Mouse (Mus musculus) CH12.LX (cell line): ENCODE results near the gene Spn. TPM values are rescaled to one million over a fixed set of nuclear protein-coding genes. Genes with fewer than 3 reads are reported as not detected.

ENCODE experiments used
- DNase-seq: peaks from one replicate; pipeline ENCODE4 v3.0.0-alpha.2; 2013; ENCODE audit errors: extremely low read depth
- H3K27ac ChIP-seq: 2 replicates; pipeline ENCODE4 v1.5.1; 2012; ENCODE audit warnings: low read depth, mild to moderate bottlenecking, control low read depth, moderate library complexity; ENCODE audit not compliant: insufficient read depth
- H3K27me3 ChIP-seq: replicated peaks from 2 replicates; pipeline ENCODE3; 2012; ENCODE audit warnings: inconsistent platforms
- H3K36me3 ChIP-seq, 2 experiments: replicated peaks in 1 of 2; 2 replicates each; pipeline versions ENCODE3 to v1.6.1; 2012; ENCODE audit warnings: inconsistent platforms in 1 of 2, low read length in 1 of 2, mild to moderate bottlenecking in 1 of 2, mixed read lengths in 1 of 2, moderate library complexity in 1 of 2; ENCODE audit not compliant: control insufficient read depth in 1 of 2, insufficient read depth in 1 of 2
- H3K4me1 ChIP-seq, 2 experiments: 2 replicates each; pipeline ENCODE4 v1.6.1; 2012; ENCODE audit warnings: inconsistent platforms in 1 of 2, moderate library complexity in 1 of 2; ENCODE audit not compliant: insufficient read depth in 2 of 2, control insufficient read depth in 1 of 2
- H3K4me2 ChIP-seq: 2 replicates; pipeline ENCODE4 v1.6.1; 2012; ENCODE audit warnings: low read depth, mild to moderate bottlenecking, control low read depth; ENCODE audit not compliant: poor library complexity, insufficient read depth, severe bottlenecking
- H3K4me3 ChIP-seq, 3 experiments: fragments of 150-350 bp in 1 of 3; sonication (generic) in 1 of 3; replicated peaks in 1 of 3; 2 replicates each; pipeline versions ENCODE3 to v1.5.1; 2011 to 2012; ENCODE audit warnings: low read depth in 2 of 3, low read length in 2 of 3, mild to moderate bottlenecking in 2 of 3, moderate library complexity in 2 of 3, control low read depth in 1 of 3, improper control_type of control experiment in 1 of 3, inconsistent platforms in 1 of 3, mixed read lengths in 1 of 3; ENCODE audit not compliant: poor library complexity in 1 of 3
- H3K79me2 ChIP-seq: replicated peaks from 2 replicates; pipeline ENCODE4 v1.6.1; 2012; ENCODE audit warnings: mild to moderate bottlenecking, moderate library complexity; ENCODE audit not compliant: control insufficient read depth, poor library complexity, insufficient read depth, severe bottlenecking; ENCODE audit errors: extremely low read depth
- H3K9ac ChIP-seq: 2 replicates; pipeline ENCODE4 v1.6.1; 2012; ENCODE audit warnings: low read depth, mild to moderate bottlenecking, control low read depth, moderate library complexity; ENCODE audit not compliant: insufficient read depth
- H3K9me3 ChIP-seq: replicated peaks from 2 replicates; pipeline ENCODE3; 2012; ENCODE audit warnings: low read length, inconsistent platforms, mixed read lengths
- BHLHE40 ChIP-seq: IDR thresholded peaks from 2 replicates; pipeline ENCODE4 v1.6.1; 2011; ENCODE audit warnings: mild to moderate bottlenecking, low read depth, low read length, improper control_type of control experiment
- CHD1 ChIP-seq: IDR thresholded peaks from 2 replicates; pipeline ENCODE4 v1.6.1; 2012; ENCODE audit warnings: low read depth, low read length, improper control_type of control experiment, inconsistent platforms
- CTCF ChIP-seq, 2 experiments: IDR thresholded peaks in 1 of 2; conservative IDR thresholded peaks in 1 of 2; 2 replicates each; pipeline ENCODE4 v1.5.1; 2011 to 2012; ENCODE audit warnings: low read depth in 2 of 2, low read length in 2 of 2, improper control_type of control experiment in 1 of 2, inconsistent platforms in 1 of 2, mild to moderate bottlenecking in 1 of 2, moderate library complexity in 1 of 2
- ELF1 ChIP-seq: IDR thresholded peaks from 2 replicates; pipeline ENCODE4 v1.6.1; 2014; ENCODE audit warnings: low read depth, mild to moderate bottlenecking, inconsistent platforms, low read length, improper control_type of control experiment
- IRF4 ChIP-seq: IDR thresholded peaks from 2 replicates; pipeline ENCODE4 v1.6.1; 2014; ENCODE audit warnings: low read depth, mild to moderate bottlenecking, inconsistent platforms, low read length, improper control_type of control experiment
- JUND ChIP-seq: conservative IDR thresholded peaks from 2 replicates; pipeline ENCODE4 v1.6.1; 2011; ENCODE audit warnings: low read depth, low read length, improper control_type of control experiment
- KAT2A ChIP-seq: IDR thresholded peaks from 2 replicates; pipeline ENCODE4 v1.6.1; 2012; ENCODE audit warnings: low read length, improper control_type of control experiment, inconsistent platforms; ENCODE audit not compliant: insufficient replicate concordance
- MAFK ChIP-seq: IDR thresholded peaks from 2 replicates; pipeline ENCODE4 v1.6.1; 2011; ENCODE audit warnings: low read length, improper control_type of control experiment; ENCODE audit not compliant: insufficient replicate concordance
- MAX ChIP-seq: IDR thresholded peaks from 2 replicates; pipeline ENCODE4 v1.6.1; 2011; ENCODE audit warnings: low read length, improper control_type of control experiment
- MEF2A ChIP-seq: IDR thresholded peaks from 2 replicates; pipeline ENCODE4 v1.6.1; 2014; ENCODE audit warnings: low read depth, mild to moderate bottlenecking, inconsistent platforms, low read length, improper control_type of control experiment, borderline replicate concordance
- MXI1 ChIP-seq: IDR thresholded peaks from 2 replicates; pipeline ENCODE4 v1.6.1; 2011; ENCODE audit warnings: mild to moderate bottlenecking, low read depth, low read length, improper control_type of control experiment
- MYC ChIP-seq: IDR thresholded peaks from 2 replicates; pipeline ENCODE4 v1.6.1; 2011; ENCODE audit warnings: low read depth, mild to moderate bottlenecking, improper control_type of control experiment, low read length
- NELFE ChIP-seq: IDR thresholded peaks from 2 replicates; pipeline ENCODE4 v1.6.1; 2011; ENCODE audit warnings: low read depth, low read length, improper control_type of control experiment
- PAX5 ChIP-seq: IDR thresholded peaks from 2 replicates; pipeline ENCODE4 v1.6.1; 2012; ENCODE audit warnings: low read length, inconsistent platforms, mixed read lengths
- POLR2A ChIP-seq: IDR thresholded peaks from 2 replicates; pipeline ENCODE4 v1.6.1; 2011; ENCODE audit warnings: low read depth, mild to moderate bottlenecking, improper control_type of control experiment, low read length
- POLR2AphosphoS2 ChIP-seq: IDR thresholded peaks from 2 replicates; pipeline ENCODE4 v1.6.1; 2011; ENCODE audit warnings: low read depth, low read length, improper control_type of control experiment
- RAD21 ChIP-seq: IDR thresholded peaks from 2 replicates; pipeline ENCODE4 v1.6.1; 2011; ENCODE audit warnings: low read depth, mild to moderate bottlenecking, low read length, improper control_type of control experiment, moderate library complexity
- SIN3A ChIP-seq: IDR thresholded peaks from 2 replicates; pipeline ENCODE4 v1.6.1; 2012; ENCODE audit warnings: low read length, improper control_type of control experiment, inconsistent platforms
- SMC3 ChIP-seq: IDR thresholded peaks from 2 replicates; pipeline ENCODE4 v1.6.1; 2011; ENCODE audit warnings: low read depth, low read length, improper control_type of control experiment
- TCF12 ChIP-seq: IDR thresholded peaks from 2 replicates; pipeline ENCODE4 v1.6.1; 2014; ENCODE audit warnings: low read depth, mild to moderate bottlenecking, inconsistent platforms, low read length, improper control_type of control experiment
- USF2 ChIP-seq: conservative IDR thresholded peaks from 2 replicates; pipeline ENCODE4 v1.6.1; 2011; ENCODE audit warnings: low read depth, low read length, improper control_type of control experiment
- ZNF384 ChIP-seq: IDR thresholded peaks from 2 replicates; pipeline ENCODE4 v1.6.1; 2012; ENCODE audit warnings: low read depth, low read length, improper control_type of control experiment, inconsistent platforms
- dilution Hi-C: fragments of 300-500 bp; cut with MboI; formaldehyde crosslinking; loops from 2 replicates; pipeline ENCODE4 v1.14.3; 2020; ENCODE audit warnings: low sequenced_read_pairs; ENCODE audit not compliant: extremely low pct_unique_long_range_greater_than_20kb, extremely low pct_ligation_motif_present
- in situ Hi-C: fragments of 300-500 bp; cut with MboI; formaldehyde crosslinking; loops from 3 replicates; pipeline ENCODE4 v1.14.3; 2019; ENCODE audit warnings: low sequenced_read_pairs, low pct_ligation_motif_present, low pct_unique_long_range_greater_than_20kb, mixed read lengths
- polyA plus RNA-seq: library from polyadenylated mRNA; unstranded; fragments of >175 nt; gene quantifications from 2 replicates; pipeline ENCODE4 v1.2.1, GENCODE M21; 2012; ENCODE audit warnings: low read depth; ENCODE audit not compliant: insufficient read length
- total RNA-seq, 2 experiments: library from RNA; depleted of rRNA; stranded (reverse); fragments of 300-350 nt in 1 of 2; fragments of >200 nt in 1 of 2; gene quantifications; 2 replicates each; pipeline ENCODE4 v1.2.3; 2012 to 2014

Spn gene
- total and polyA plus RNA-seq, 3 experiments, result 2.4 to 16.3 (median 3.3) TPM

- Histone ChIP-seq H3K9me3 (no peaks in the 10 kb centered on the region), H3K9ac (no peak overlapping the region), H3K79me2 (no peaks in the 10 kb centered on the region), H3K27me3 (no peaks in the 10 kb centered on the region), H3K27ac (no peak overlapping the region), H3K4me2 (no peak overlapping the region), H3K4me3 (no peak overlapping the region), H3K36me3 (peaks cover 0 to 7% of the 10 kb centered on the region in 2 experiments), H3K4me1 (peaks cover 0 to 25% of the 10 kb centered on the region in 2 experiments; a peak in 3 of 4 replicates)
- dilution Hi-C loops (no loop called here), in situ Hi-C loops (no loop called here)
- no peak for TF ChIP-seq CHD1
- no peak for TF ChIP-seq IRF4
- no peak for TF ChIP-seq JUND
- TF ChIP-seq ZNF384, result no peak
- no peak for TF ChIP-seq RAD21
- TF ChIP-seq NELFE, result no peak
- TF ChIP-seq TCF12, result no peak
- no peak for TF ChIP-seq BHLHE40
- no peak for TF ChIP-seq MAFK
- no peak for TF ChIP-seq SIN3A
- TF ChIP-seq USF2, result no peak
- no peak for TF ChIP-seq CTCF (conservative IDR thresholded peaks at IDR 0.05 in 1 of 2, IDR thresholded peaks at IDR 0.05 in 1 of 2; ENCODE audit: low read depth in 2 of 2, low read length in 2 of 2)
- no peak for TF ChIP-seq POLR2AphosphoS2
- TF ChIP-seq MEF2A, result no peak
- DNase-seq, result no peak
Observed at GRCm38 (mm10) chr7:127157548-127157947, 19.9 kb upstream of the Spn start.

GRCm38 (mm10) chr7:127153477-127153876 lies 15.9 kb upstream of the Spn start:
- peaks cover 2% of the 10 kb centered on the region for H3K9me3 ChIP-seq
- no peak overlapping the region for H3K9ac ChIP-seq
- in situ Hi-C loops, result no loop called here
- no peak overlapping the region for H3K4me2 ChIP-seq
- no peaks in the 10 kb centered on the region for H3K27me3 ChIP-seq
- dilution Hi-C loops, result no loop called here
- no peak for DNase-seq
- H3K4me3 ChIP-seq, result no peak overlapping the region
- peaks cover 0 to 2% of the 10 kb centered on the region in 2 experiments for H3K36me3 ChIP-seq
- H3K79me2 ChIP-seq, result no peaks in the 10 kb centered on the region
- TF ChIP-seq SMC3 (no peak), MYC (peak; percentile 52; the same call in 1 of the 2 replicates), PAX5 (no peak), TCF12 (0 out of 2 replicates have a peak, but pooled peaks have one; percentile 22), KAT2A (no peak), ELF1 (no peak), POLR2A (no peak), MEF2A (peak; percentile 65; the same call in 1 of the 2 replicates), MXI1 (no peak), MAX (peak; percentile 26; the same call in 1 of the 2 replicates), NELFE (no peak), CHD1 (no peak)
- no peak overlapping the region for H3K27ac ChIP-seq
- peaks cover 0 to 25% of the 10 kb centered on the region in 2 experiments; a peak in 3 of 4 replicates for H3K4me1 ChIP-seq
